Mouse (Mus musculus) midbrain, embryonic 10.5 days (tissue): ENCODE results near the gene Tmem183a. TPM values are rescaled to one million over a fixed set of nuclear protein-coding genes. Genes with fewer than 3 reads are reported as not detected.

Source experiments
- DNase-seq: peaks from one replicate; pipeline ENCODE4 v3.0.0-alpha.2; 2017; ENCODE audit warnings: low spot score
- H3K27ac ChIP-seq: fragments of 300-500 bp; sonication (generic); replicated peaks from 2 replicates; pipeline ENCODE4 v1.5.1; 2016; ENCODE audit warnings: mild to moderate bottlenecking
- H3K27me3 ChIP-seq: fragments of 300-500 bp; sonication (generic); 2 replicates; pipeline ENCODE4 v1.6.1; 2016; ENCODE audit warnings: low read depth, mild to moderate bottlenecking; ENCODE audit not compliant: poor library complexity, severe bottlenecking
- H3K36me3 ChIP-seq: fragments of 300-500 bp; sonication (generic); 2 replicates; pipeline ENCODE4 v1.6.1; 2016; ENCODE audit warnings: mild to moderate bottlenecking, moderate library complexity
- H3K4me1 ChIP-seq: fragments of 300-500 bp; sonication (generic); 2 replicates; pipeline ENCODE4 v1.6.1; 2016
- H3K4me3 ChIP-seq: fragments of 300-500 bp; sonication (generic); 2 replicates; pipeline ENCODE4 v1.5.1; 2016; ENCODE audit warnings: mild to moderate bottlenecking, moderate library complexity
- H3K9me3 ChIP-seq: fragments of 300-500 bp; sonication (generic); replicated peaks from 2 replicates; pipeline ENCODE4 v1.6.1; 2016; ENCODE audit warnings: mild to moderate bottlenecking
- WGBS: fragments of 180-500 bp; shearing (Covaris S2); methylation state at CpG from one replicate; pipeline ENCODE4 v1.1.7; 2016; 5-methylcytosine and 5-hydroxymethylcytosine counted together
- polyA plus RNA-seq: library from polyadenylated mRNA; unstranded; fragments of >200 nt; fragmentation: Nextera tagmentation; extraction: Ambion mirVana; gene quantifications from 2 replicates; pipeline ENCODE4 v1.2.1, GENCODE M21; 2016

The Tmem183a gene
- polyA plus RNA-seq, 1 experiment from 2014 or later: 128 TPM

GRCm38 (mm10) chr1:134332770-134333271 lies 29.0 kb downstream of the Tmem183a start, which contains the start of gene Ppfia4:
Gene Ppfia4 (minus strand): TSS chr1:134332928.
- peaks cover 13% of the 10 kb centered on the region; the same call in 1 of the 2 replicates for H3K4me1 ChIP-seq
- no peak within 1 kb of the TSS for H3K27ac ChIP-seq
- no peak for DNase-seq
- WGBS: 67% methylated on average over 13 of the region's 13 CpGs
- no peak within 1 kb of the TSS for H3K4me3 ChIP-seq
- no peaks in the 10 kb centered on the region for H3K9me3 ChIP-seq
- H3K36me3 ChIP-seq: no peaks in the 10 kb centered on the region
- H3K27me3 ChIP-seq: no peaks in the 10 kb centered on the region

- no peak overlapping the region for H3K4me3 ChIP-seq
- DNase-seq: peak; percentile 75
- WGBS: 62% methylated on average over 20 of the region's 20 CpGs
- no peaks in the 10 kb centered on the region for H3K9me3 ChIP-seq
- H3K27ac ChIP-seq: no peak overlapping the region
- peaks cover 13% of the 10 kb centered on the region; the same call in 1 of the 2 replicates for H3K4me1 ChIP-seq
- no peaks in the 10 kb centered on the region for H3K36me3 ChIP-seq
- H3K27me3 ChIP-seq: no peaks in the 10 kb centered on the region
Measured at GRCm38 (mm10) chr1:134331879-134332635, 29.7 kb downstream of the Tmem183a start.

- Histone ChIP-seq H3K9me3 (no peaks in the 10 kb centered on the region), H3K27me3 (no peaks in the 10 kb centered on the region), H3K27ac (no peak overlapping the region), H3K4me3 (no peak overlapping the region), H3K36me3 (no peaks in the 10 kb centered on the region), H3K4me1 (no peaks in the 10 kb centered on the region)
- 90% methylated on average over 12 of the region's 12 CpGs for WGBS
- no peak for DNase-seq
Measured at GRCm38 (mm10) chr1:134326841-134327346, 34.9 kb downstream of the Tmem183a start.

- H3K4me3 ChIP-seq: no peak overlapping the region
- peaks cover 16% of the 10 kb centered on the region for H3K4me1 ChIP-seq
- 84% methylated on average over 6 of the region's 6 CpGs for WGBS
- DNase-seq: no peak
- no peaks in the 10 kb centered on the region for H3K36me3 ChIP-seq
- H3K27me3 ChIP-seq: no peaks in the 10 kb centered on the region
- H3K27ac ChIP-seq: no peak overlapping the region
- H3K9me3 ChIP-seq: no peaks in the 10 kb centered on the region
Measured at GRCm38 (mm10) chr1:134322591-134322990, 39.2 kb downstream of the Tmem183a start.

- DNase-seq: no peak
- no peak overlapping the region for H3K4me3 ChIP-seq
- H3K36me3 ChIP-seq: no peaks in the 10 kb centered on the region
- peaks cover 16% of the 10 kb centered on the region for H3K4me1 ChIP-seq
- WGBS: 83% methylated on average over 14 of the region's 14 CpGs
- H3K27me3 ChIP-seq: no peaks in the 10 kb centered on the region
- peak overlapping the region; percentile 42 for H3K27ac ChIP-seq
- H3K9me3 ChIP-seq: no peaks in the 10 kb centered on the region
Measured at GRCm38 (mm10) chr1:134320691-134321301, 41.0 kb downstream of the Tmem183a start.

GRCm38 (mm10) chr1:134318261-134318660 lies 43.5 kb downstream of the Tmem183a start:
- H3K36me3 ChIP-seq: no peaks in the 10 kb centered on the region
- 85% methylated on average over 5 of the region's 5 CpGs for WGBS
- H3K9me3 ChIP-seq: no peaks in the 10 kb centered on the region
- H3K4me1 ChIP-seq: peaks cover 16% of the 10 kb centered on the region
- no peaks in the 10 kb centered on the region for H3K27me3 ChIP-seq
- H3K4me3 ChIP-seq: no peak overlapping the region
- H3K27ac ChIP-seq: no peak overlapping the region
- DNase-seq: no peak

- H3K27ac ChIP-seq: no peak overlapping the region; the same call in 1 of the 2 replicates
- DNase-seq: no peak
- 89% methylated on average over 9 of the region's 9 CpGs for WGBS
Measured at GRCm38 (mm10) chr1:134316361-134316760, 45.4 kb downstream of the Tmem183a start.

GRCm38 (mm10) chr1:134315181-134315580 lies 46.6 kb downstream of the Tmem183a start:
- Histone ChIP-seq H3K27me3 (no peaks in the 10 kb centered on the region), H3K27ac (no peak overlapping the region), H3K4me1 (peaks cover 3% of the 10 kb centered on the region; the same call in 1 of the 2 replicates), H3K9me3 (no peaks in the 10 kb centered on the region), H3K4me3 (no peak overlapping the region), H3K36me3 (no peaks in the 10 kb centered on the region)
- WGBS: 91% methylated on average over 5 of the region's 5 CpGs
- no peak for DNase-seq

More at GRCm38 (mm10) chr1:134316361-134316760, 45.4 kb downstream of the Tmem183a start:
- H3K9me3 ChIP-seq: no peaks in the 10 kb centered on the region
- no peaks in the 10 kb centered on the region for H3K27me3 ChIP-seq
- no peaks in the 10 kb centered on the region for H3K36me3 ChIP-seq
- no peak overlapping the region for H3K4me3 ChIP-seq
- peaks cover 15% of the 10 kb centered on the region for H3K4me1 ChIP-seq

GRCm38 (mm10) chr1:134311760-134312159 lies 50.0 kb downstream of the Tmem183a start:
- no peak overlapping the region for H3K27ac ChIP-seq
- H3K27me3 ChIP-seq: no peaks in the 10 kb centered on the region
- DNase-seq: no peak
- H3K4me1 ChIP-seq: peaks cover 12% of the 10 kb centered on the region
- H3K36me3 ChIP-seq: no peaks in the 10 kb centered on the region
- no peak overlapping the region for H3K4me3 ChIP-seq
- H3K9me3 ChIP-seq: no peaks in the 10 kb centered on the region
- WGBS: 91% methylated on average over 7 of the region's 7 CpGs

- Histone ChIP-seq H3K4me1 (peaks cover 15% of the 10 kb centered on the region), H3K36me3 (no peaks in the 10 kb centered on the region), H3K4me3 (no peak overlapping the region), H3K27me3 (no peaks in the 10 kb centered on the region), H3K27ac (no peak overlapping the region), H3K9me3 (no peaks in the 10 kb centered on the region)
- no peak for DNase-seq
- WGBS: 97% methylated on average over 3 of the region's 3 CpGs
Measured at GRCm38 (mm10) chr1:134310729-134311128, 51.0 kb downstream of the Tmem183a start.

GRCm38 (mm10) chr1:134310291-134310690 lies 51.5 kb downstream of the Tmem183a start:
- Histone ChIP-seq H3K27ac (no peak overlapping the region), H3K9me3 (no peaks in the 10 kb centered on the region), H3K4me1 (peaks cover 17% of the 10 kb centered on the region), H3K4me3 (no peak overlapping the region), H3K27me3 (no peaks in the 10 kb centered on the region), H3K36me3 (no peaks in the 10 kb centered on the region)
- WGBS: 86% methylated on average over 2 of the region's 2 CpGs
- DNase-seq: no peak

GRCm38 (mm10) chr1:134307409-134307808 lies 54.4 kb downstream of the Tmem183a start:
- no peaks in the 10 kb centered on the region for H3K27me3 ChIP-seq
- H3K4me1 ChIP-seq: peaks cover 32% of the 10 kb centered on the region
- DNase-seq: peak; percentile 42
- no peak overlapping the region for H3K4me3 ChIP-seq
- H3K9me3 ChIP-seq: peaks cover 7% of the 10 kb centered on the region
- 61% methylated on average over 10 of the region's 10 CpGs for WGBS
- peak overlapping the region; percentile 68; the same call in 1 of the 2 replicates for H3K27ac ChIP-seq
- peaks cover 4% of the 10 kb centered on the region; the same call in 1 of the 2 replicates for H3K36me3 ChIP-seq
